In genomic region chr2:32428262-32428722, GRCm38 (mm10) we compare ENCODE assay signal across 8 mouse cellular contexts. TPM values are rescaled to one million over a fixed set of nuclear protein-coding genes. Genes with fewer than 3 reads are reported as not detected.
DNase-seq lines count a peak whose midpoint lies in the region; ATAC-seq lines count a peak whose summit lies in the region.

No protein-coding gene starts in this region.

- no peaks in the 10 kb centered on the region for H3K27me3 ChIP-seq in hindbrain, embryonic 10.5 days (ENCODE audit: insufficient read depth, poor library complexity, severe bottlenecking)
- H3K27me3 ChIP-seq in hindbrain, embryonic 11.5 days (ENCODE audit: control insufficient read depth, insufficient read depth, low read length) = no peaks in the 10 kb centered on the region
- H3K27me3 ChIP-seq in midbrain, embryonic 12.5 days = no peaks in the 10 kb centered on the region

- ATAC-seq in hindbrain, embryonic 11.5 days (ENCODE audit: low FRiP score) = no peak
- peak; percentile 30 for ATAC-seq in activated CD4-positive, CD25-positive, alpha-beta regulatory T cell, adult 4 months
- peak; percentile 65 for ATAC-seq in frontal cortex, adult (ENCODE audit: low TSS enrichment)
- ATAC-seq in midbrain, embryonic 12.5 days (ENCODE audit: low FRiP score, low read depth) = 0 out of 2 replicates have a peak, but pooled peaks have one; percentile 38

- no peak overlapping the region for H3K9ac ChIP-seq in hindbrain, embryonic 11.5 days (ENCODE audit: low read depth, low read length)
- H3K9ac ChIP-seq in midbrain, embryonic 12.5 days (replicated peaks) = peak overlapping the region; percentile 32; the same call in 1 of the 2 replicates

- H3K4me2 ChIP-seq in hindbrain, embryonic 11.5 days (replicated peaks; ENCODE audit: low read depth, low read length) = no peak overlapping the region
- H3K4me2 ChIP-seq in midbrain, embryonic 12.5 days (replicated peaks) = peak overlapping the region; percentile 70

- H3K4me3 ChIP-seq in hindbrain, embryonic 10.5 days = 0 out of 2 replicates have a peak overlapping the region, but pooled peaks have one; percentile 3
- no peak overlapping the region for H3K4me3 ChIP-seq in hindbrain, embryonic 11.5 days (ENCODE audit: low read depth, low read length)
- H3K4me3 ChIP-seq in midbrain, embryonic 12.5 days = peak overlapping the region; percentile 21

- WGBS in hindbrain, embryonic 10.5 days = 83% methylated on average over 8 of the region's 8 CpGs
- WGBS in hindbrain, embryonic 11.5 days = 74% methylated on average over 8 of the region's 8 CpGs
- whole genome bisulfite sequencing in midbrain, embryonic 12.5 days = 51% methylated on average over 8 of the region's 8 CpGs

- intact Hi-C loops in left cerebral cortex, postnatal 14 days (cut with DNase I) = no loop called here

- peaks cover 69% of the 10 kb centered on the region for H3K4me1 ChIP-seq in hindbrain, embryonic 10.5 days (replicated peaks)
- H3K4me1 ChIP-seq in hindbrain, embryonic 11.5 days (replicated peaks; ENCODE audit: control insufficient read depth, insufficient read depth, low read length) = peaks cover 10% of the 10 kb centered on the region
- peaks cover 66% of the 10 kb centered on the region for H3K4me1 ChIP-seq in midbrain, embryonic 12.5 days

- H3K27ac ChIP-seq in hindbrain, embryonic 10.5 days = peak overlapping the region; percentile 17; the same call in 1 of the 2 replicates
- no peak overlapping the region for H3K27ac ChIP-seq in hindbrain, embryonic 11.5 days (ENCODE audit: low read depth, low read length)
- peak overlapping the region; percentile 73 for H3K27ac ChIP-seq in midbrain, embryonic 12.5 days (replicated peaks)

- DNase-seq in hindbrain, embryonic 10.5 days (ENCODE audit: low spot score) = no peak
- DNase-seq in hindbrain, embryonic 11.5 days (ENCODE audit: low spot score) = no peak
- peak; percentile 74 to 89 for DNase-seq in left cerebral cortex, postnatal 14 days (ENCODE audit: low spot score in 2 of 2)
- no peak for DNase-seq in thymus, postnatal 36 days
- DNase-seq in gastrocnemius, adult 8-10 months (ENCODE audit: low spot score in 2 of 2) = no peak

- no peaks in the 10 kb centered on the region for H3K9me3 ChIP-seq in hindbrain, embryonic 10.5 days
- no peaks in the 10 kb centered on the region for H3K9me3 ChIP-seq in hindbrain, embryonic 11.5 days (ENCODE audit: control insufficient read depth, low read length)
- H3K9me3 ChIP-seq in midbrain, embryonic 12.5 days = no peaks in the 10 kb centered on the region

- peaks cover 8% of the 10 kb centered on the region; the same call in 1 of the 2 replicates for H3K36me3 ChIP-seq in hindbrain, embryonic 10.5 days
- no peaks in the 10 kb centered on the region for H3K36me3 ChIP-seq in hindbrain, embryonic 11.5 days (ENCODE audit: control insufficient read depth, insufficient read depth, low read length)
- H3K36me3 ChIP-seq in midbrain, embryonic 12.5 days = 0 out of 2 replicates have a peak, but pooled peaks cover 6% of the 10 kb centered on the region

RNA-seq across cellular contexts. Expression of gene Naif1, which starts 22.0 kb away (rescaled TPM):
- 6.0 and 6.4 TPM in 2 replicates for polyA plus RNA-seq in hindbrain, embryonic 10.5 days (2016; fragmentation: Nextera tagmentation; extraction: Ambion mirVana)
- polyA plus RNA-seq in hindbrain, embryonic 11.5 days (2014; fragmentation: Nextera tagmentation; extraction: Ambion mirVana) = 5.2 and 6.0 TPM in 2 replicates
- polyA plus RNA-seq in activated CD4-positive, CD25-positive, alpha-beta regulatory T cell, adult 4 months (2017; shearing (Covaris generic)) = 1 to 10 TPM; 5.2 TPM
- total RNA-seq in left cerebral cortex, postnatal 14 days (2021) = 1 to 10 TPM; 4.0 to 4.1 TPM
- 5.2 and 6.4 TPM in 2 replicates for polyA plus RNA-seq in midbrain, embryonic 12.5 days (2016; fragmentation: Nextera tagmentation; extraction: Ambion mirVana)
- total RNA-seq in gastrocnemius, adult 8-10 months (2022) = 1 to 10 TPM; 2.1 to 2.7 (median 2.3) TPM

RNA-seq across cellular contexts. Expression of gene Slc25a25, which starts 23.0 kb away (rescaled TPM):
- 28.8 and 34.4 TPM in 2 replicates for polyA plus RNA-seq in hindbrain, embryonic 10.5 days (2016; fragmentation: Nextera tagmentation; extraction: Ambion mirVana)
- 19.5 and 28.4 TPM in 2 replicates for polyA plus RNA-seq in hindbrain, embryonic 11.5 days (2014; fragmentation: Nextera tagmentation; extraction: Ambion mirVana)
- polyA plus RNA-seq in activated CD4-positive, CD25-positive, alpha-beta regulatory T cell, adult 4 months (2017; shearing (Covaris generic)) = 1 to 10 TPM; 3.3 to 4.0 TPM
- 10 to 100 TPM; 52.1 to 55.4 TPM for total RNA-seq in left cerebral cortex, postnatal 14 days (2021)
- polyA plus RNA-seq in midbrain, embryonic 12.5 days (2016; fragmentation: Nextera tagmentation; extraction: Ambion mirVana) = 40.0 TPM in 2 replicates
- total RNA-seq in gastrocnemius, adult 8-10 months (2022) = 100 to 1,000 TPM in 1 of 4 experiments, 10 to 100 TPM in 3; 48.5 to 113 (median 60.4) TPM

RNA-seq across cellular contexts. Expression of gene Ptges2, which starts 32.6 kb away (rescaled TPM):
- polyA plus RNA-seq in hindbrain, embryonic 10.5 days (2016; fragmentation: Nextera tagmentation; extraction: Ambion mirVana) = 26.3 and 32.3 TPM in 2 replicates
- 30.2 and 30.8 TPM in 2 replicates for polyA plus RNA-seq in hindbrain, embryonic 11.5 days (2014; fragmentation: Nextera tagmentation; extraction: Ambion mirVana)
- polyA plus RNA-seq in activated CD4-positive, CD25-positive, alpha-beta regulatory T cell, adult 4 months (2017; shearing (Covaris generic)) = 1 to 10 TPM; 1.0 to 1.6 TPM
- 10 to 100 TPM; 43.5 to 48.3 TPM for total RNA-seq in left cerebral cortex, postnatal 14 days (2021)
- 27.2 and 28.6 TPM in 2 replicates for polyA plus RNA-seq in midbrain, embryonic 12.5 days (2016; fragmentation: Nextera tagmentation; extraction: Ambion mirVana)
- total RNA-seq in gastrocnemius, adult 8-10 months (2022) = 10 to 100 TPM; 33.8 to 40.1 (median 36.1) TPM

RNA-seq across cellular contexts. Expression of gene Lcn2, which starts 40.2 kb away (rescaled TPM):
- not detected in 2 replicates for polyA plus RNA-seq in hindbrain, embryonic 10.5 days (2016; fragmentation: Nextera tagmentation; extraction: Ambion mirVana)
- 0.19 TPM in 1 of 2 replicates, not detected in the other for polyA plus RNA-seq in hindbrain, embryonic 11.5 days (2014; fragmentation: Nextera tagmentation; extraction: Ambion mirVana)
- not detected for polyA plus RNA-seq in activated CD4-positive, CD25-positive, alpha-beta regulatory T cell, adult 4 months (2017; shearing (Covaris generic))
- 1 to 10 TPM; 1.5 to 2.6 TPM for total RNA-seq in left cerebral cortex, postnatal 14 days (2021)
- 0.60 TPM in 2 replicates for polyA plus RNA-seq in midbrain, embryonic 12.5 days (2016; fragmentation: Nextera tagmentation; extraction: Ambion mirVana)
- 1 to 10 TPM in 1 of 4 experiments, under 1 TPM in 1, not detected in 2; 0.65 to 1.9 TPM for total RNA-seq in gastrocnemius, adult 8-10 months (2022)

RNA-seq across cellular contexts. Expression of gene 1110008P14Rik, which starts 46.6 kb away (rescaled TPM):
- polyA plus RNA-seq in hindbrain, embryonic 10.5 days (2016; fragmentation: Nextera tagmentation; extraction: Ambion mirVana) = 41.4 and 66.7 TPM in 2 replicates
- 62.1 and 62.7 TPM in 2 replicates for polyA plus RNA-seq in hindbrain, embryonic 11.5 days (2014; fragmentation: Nextera tagmentation; extraction: Ambion mirVana)
- 10 to 100 TPM; 70.3 to 75.4 TPM for polyA plus RNA-seq in activated CD4-positive, CD25-positive, alpha-beta regulatory T cell, adult 4 months (2017; shearing (Covaris generic))
- 100 to 1,000 TPM; 265 to 282 TPM for total RNA-seq in left cerebral cortex, postnatal 14 days (2021)
- 57.5 and 61.1 TPM in 2 replicates for polyA plus RNA-seq in midbrain, embryonic 12.5 days (2016; fragmentation: Nextera tagmentation; extraction: Ambion mirVana)
- 10 to 100 TPM; 40.1 to 46.1 (median 42.3) TPM for total RNA-seq in gastrocnemius, adult 8-10 months (2022)

Comparison
In these comparisons a context has a peak if more than half of its experiments do, and no peak if none do; other contexts are left out.
1. DNase-seq: peak in left cerebral cortex, postnatal 14 days (2 of 2); none in hindbrain, embryonic 10.5 days (single experiment), hindbrain, embryonic 11.5 days (single experiment), thymus, postnatal 36 days (0 of 2) and gastrocnemius, adult 8-10 months (0 of 2).
2. RNA of gene Ptges2, which starts 32.6 kb away (polyA plus RNA-seq): 26.3 to 32.3 TPM in hindbrain, embryonic 10.5 days, 30.2 to 30.8 TPM in hindbrain, embryonic 11.5 days and 27.2 to 28.6 TPM in midbrain, embryonic 12.5 days; 1.0 to 1.6 TPM in activated CD4-positive, CD25-positive, alpha-beta regulatory T cell, adult 4 months; every median in the first group is over 10 times any median in the second.